Mouse (Mus musculus) kidney, adult 8-10 months (tissue): Measurements from ENCODE around the gene Gpha2.

ENCODE experiments used
- DNase-seq, 2 experiments: peaks; one replicate each; pipeline ENCODE4 v3.0.0; 2022

Gpha2 gene

GRCm38 (mm10) chr19:6242281-6242680, 16.1 kb downstream of the Gpha2 start:
- DNase-seq, result peak; percentile 54 to 64

DNA sequence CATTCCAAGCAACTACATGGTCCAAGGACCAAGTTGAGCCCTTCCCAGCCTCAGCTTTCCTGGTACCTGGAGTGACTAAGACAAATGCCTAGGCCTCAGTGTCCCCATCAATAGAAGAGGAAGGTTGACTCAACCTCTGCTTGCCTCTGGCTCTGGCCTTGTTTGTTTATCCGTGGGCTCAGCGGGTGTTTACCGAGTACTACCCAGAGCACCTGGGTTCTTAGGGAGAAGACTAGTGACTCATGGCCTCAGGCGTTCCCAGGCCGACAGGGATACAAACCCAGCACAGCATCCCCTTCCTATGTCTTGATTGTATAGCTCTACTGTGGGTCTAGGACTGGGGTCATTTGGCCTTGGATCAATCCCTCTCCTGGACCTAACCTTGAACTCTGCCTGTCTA, 17.0 kb downstream of the Gpha2 start:
- DNase-seq, result no peak

- DNase-seq, result no peak
Observed at GRCm38 (mm10) chr19:6245806-6246205, 19.6 kb downstream of the Gpha2 start.

DNA sequence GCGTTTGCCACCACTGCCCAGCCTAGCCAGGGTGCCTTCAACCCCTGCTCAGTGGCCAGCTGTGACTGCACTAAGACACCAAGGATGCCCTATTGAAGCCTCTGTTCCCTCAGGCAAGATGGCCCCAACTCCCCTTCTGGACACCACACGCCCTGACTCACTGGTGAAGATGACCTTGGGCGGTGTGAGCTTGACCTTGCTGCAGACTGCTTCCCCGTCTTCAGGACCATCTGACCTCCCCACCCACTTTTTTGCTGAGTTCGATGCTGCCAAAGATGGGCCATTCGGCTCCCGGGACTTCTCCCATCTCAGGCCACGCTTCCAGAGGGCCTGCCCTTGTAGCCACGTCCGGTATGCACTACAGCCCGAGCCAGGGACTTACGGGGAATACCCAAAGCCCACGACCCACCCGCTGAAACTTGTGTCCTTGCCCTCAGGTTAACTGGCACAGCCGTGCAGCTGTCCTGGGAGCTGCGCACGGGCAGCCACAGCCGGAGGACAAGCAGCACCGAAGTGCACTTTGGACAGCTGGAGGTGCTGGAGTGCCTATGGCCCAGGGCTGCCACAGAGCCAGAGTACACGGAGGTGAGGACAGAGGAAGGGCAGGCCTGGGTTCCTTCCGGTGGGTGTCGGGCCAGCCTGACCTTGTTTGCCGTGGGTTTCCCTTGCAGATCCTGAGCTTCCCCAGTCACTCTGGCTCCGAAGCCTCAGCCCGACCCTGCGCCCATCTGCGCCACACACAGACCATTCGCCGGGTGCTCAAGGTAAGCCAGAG, 21.5 kb downstream of the Gpha2 start:
- no peak for DNase-seq

GRCm38 (mm10) chr19:6253021-6253420, 26.8 kb downstream of the Gpha2 start:
- DNase-seq, result no peak

DNA sequence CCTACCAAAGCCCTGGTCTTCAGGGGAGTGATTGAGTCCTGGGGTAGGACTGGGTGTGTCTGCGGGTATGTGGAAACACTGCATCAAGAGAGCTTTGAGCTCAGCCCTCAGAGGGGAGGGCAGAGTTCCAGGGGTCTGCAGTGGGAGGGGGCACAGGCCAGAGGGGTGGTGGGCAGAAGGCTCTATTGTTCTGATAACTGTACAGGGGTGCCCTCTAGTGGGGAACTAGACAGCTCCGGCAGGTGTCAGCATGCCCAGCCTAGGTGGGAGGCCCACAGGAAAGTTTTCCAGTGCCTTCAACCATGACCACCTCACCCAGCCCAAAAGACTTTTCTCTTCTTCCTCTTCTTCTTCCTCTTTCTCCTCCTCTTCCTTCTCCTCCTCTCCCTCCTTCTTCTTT, 34.2 kb downstream of the Gpha2 start:
- DNase-seq, result peak in 1 of 2 experiments; percentile 43

- DNase-seq, result no peak
Observed at GRCm38 (mm10) chr19:6260946-6261345, 34.8 kb downstream of the Gpha2 start.

DNA sequence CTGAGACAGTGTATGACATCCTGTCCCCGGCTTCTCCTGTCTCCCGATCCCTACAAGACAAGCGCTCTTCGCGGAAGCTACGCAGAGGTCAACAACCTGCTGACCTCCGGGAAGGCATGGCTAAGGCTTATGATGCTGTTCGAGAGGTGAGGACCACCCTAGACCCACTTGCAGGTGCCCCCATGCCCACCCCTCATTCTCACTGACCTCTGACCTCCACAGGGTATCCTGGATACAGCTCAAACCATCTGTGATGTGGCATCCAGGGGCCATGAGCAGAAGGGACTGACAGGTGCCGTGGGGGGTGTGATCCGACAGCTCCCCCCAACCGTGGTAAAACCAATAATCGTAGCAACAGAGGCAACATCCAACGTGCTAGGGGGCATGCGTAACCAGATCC, 35.2 kb downstream of the Gpha2 start:
- no peak for DNase-seq

DNA sequence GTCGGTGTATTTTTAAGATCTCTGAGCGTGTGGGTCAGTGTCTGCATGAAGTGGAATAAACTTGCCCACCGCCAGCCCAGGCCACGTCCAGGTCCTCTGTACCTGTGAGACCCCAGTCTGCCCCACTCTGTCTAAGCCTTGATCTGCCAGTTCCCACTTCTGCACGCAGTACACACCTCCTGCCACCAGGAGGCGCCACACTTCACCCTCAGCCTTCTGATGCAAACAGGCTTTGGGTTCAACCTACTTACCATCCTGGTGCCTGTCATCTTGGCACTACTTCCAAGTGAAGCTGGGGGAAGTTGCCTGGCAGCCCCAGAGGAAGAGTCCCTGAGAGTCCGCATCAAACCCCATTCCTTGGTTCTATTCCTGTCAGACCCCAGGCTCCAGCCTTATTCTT, 36.0 kb downstream of the Gpha2 start:
- DNase-seq, result peak; percentile 68 to 85

- DNase-seq, result peak; percentile 87 to 91
Observed at GRCm38 (mm10) chr19:6262839-6263433, 36.8 kb downstream of the Gpha2 start.

GRCm38 (mm10) chr19:6264200-6264599, 38.0 kb downstream of the Gpha2 start:
- no peak for DNase-seq

DNA sequence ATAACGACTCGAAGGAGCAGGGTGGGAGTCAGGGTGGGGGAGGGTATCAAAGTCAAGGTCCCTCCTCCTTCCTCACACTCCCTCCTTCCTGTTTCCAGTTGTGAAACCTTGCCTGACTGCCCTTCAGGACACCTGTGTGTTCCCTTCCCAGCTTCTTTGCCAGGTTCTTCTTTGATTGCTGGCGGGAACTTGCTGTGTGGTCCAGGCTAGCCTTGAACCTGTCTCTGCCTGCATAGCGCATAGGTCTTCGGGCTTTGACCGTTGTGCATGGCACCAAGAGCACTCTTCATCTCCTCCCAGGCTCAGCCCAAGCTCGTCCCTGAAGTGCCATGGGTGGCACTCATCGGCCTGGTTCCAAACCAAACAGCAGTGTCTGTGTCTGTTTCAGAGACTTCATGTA, 38.8 kb downstream of the Gpha2 start:
- no peak for DNase-seq

GRCm38 (mm10) chr19:6265727-6266182, 39.6 kb downstream of the Gpha2 start:
- peak in 1 of 2 experiments; percentile 27 for DNase-seq

DNA sequence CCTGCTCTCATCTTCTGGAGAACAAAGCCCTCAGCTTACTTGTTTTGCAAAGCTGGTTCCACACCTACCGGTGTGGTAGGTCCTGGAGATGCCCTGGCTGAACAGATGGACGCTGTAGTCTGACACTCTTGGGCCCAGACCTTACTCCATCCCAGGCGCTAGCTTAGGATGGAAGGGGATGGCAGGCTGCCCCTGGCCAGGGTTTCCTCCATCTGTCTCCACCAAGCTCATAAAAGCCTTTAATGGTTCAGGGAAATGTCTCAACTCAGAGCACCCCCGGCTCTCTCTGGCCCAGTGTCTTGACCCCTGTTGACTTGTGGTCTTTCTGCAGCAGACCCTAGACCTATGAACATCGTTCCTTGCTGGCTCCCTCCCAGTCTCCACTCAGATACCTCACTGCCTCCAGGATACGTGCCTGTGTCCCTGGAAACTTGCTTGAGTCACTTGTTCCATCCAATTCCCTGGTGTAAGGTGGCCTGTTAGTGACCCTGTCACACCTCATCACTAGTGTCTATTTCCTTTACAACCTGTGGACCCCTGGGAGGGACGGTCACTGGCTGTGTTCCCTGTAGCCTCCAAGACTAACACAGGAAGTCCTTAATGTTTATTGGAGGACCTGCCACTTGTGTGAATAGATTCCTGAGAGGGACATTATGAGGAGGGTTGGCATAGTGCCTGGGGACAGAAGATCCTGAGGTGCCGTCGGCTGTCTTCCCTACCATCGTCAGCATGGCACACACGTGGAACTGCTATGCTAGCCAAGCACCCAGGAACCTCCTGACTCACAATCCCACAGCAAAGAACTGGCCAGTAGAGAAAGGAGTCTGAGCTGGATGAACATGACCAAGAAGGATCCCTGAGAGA, 41.4 kb downstream of the Gpha2 start:
- peak in 1 of 2 experiments; percentile 14 for DNase-seq

DNA sequence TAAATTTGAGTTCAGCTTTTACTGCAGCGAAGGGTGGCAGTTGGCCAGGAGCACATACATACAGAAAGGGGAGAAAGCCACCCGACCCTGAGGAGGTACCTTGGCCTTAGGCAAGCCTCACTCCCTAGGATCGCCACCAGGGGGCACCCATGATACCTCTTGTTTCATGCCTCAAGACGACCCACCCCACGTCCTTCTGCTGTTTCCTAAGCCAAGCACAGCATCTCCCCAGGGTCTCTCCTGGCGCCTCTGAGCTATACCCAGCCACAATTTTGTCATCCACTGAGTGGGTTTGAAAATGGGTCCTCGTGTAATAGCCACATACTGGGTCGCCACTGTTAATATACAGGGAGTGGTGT, 42.0 kb downstream of the Gpha2 start:
- peak; percentile 80 to 92 for DNase-seq

DNA sequence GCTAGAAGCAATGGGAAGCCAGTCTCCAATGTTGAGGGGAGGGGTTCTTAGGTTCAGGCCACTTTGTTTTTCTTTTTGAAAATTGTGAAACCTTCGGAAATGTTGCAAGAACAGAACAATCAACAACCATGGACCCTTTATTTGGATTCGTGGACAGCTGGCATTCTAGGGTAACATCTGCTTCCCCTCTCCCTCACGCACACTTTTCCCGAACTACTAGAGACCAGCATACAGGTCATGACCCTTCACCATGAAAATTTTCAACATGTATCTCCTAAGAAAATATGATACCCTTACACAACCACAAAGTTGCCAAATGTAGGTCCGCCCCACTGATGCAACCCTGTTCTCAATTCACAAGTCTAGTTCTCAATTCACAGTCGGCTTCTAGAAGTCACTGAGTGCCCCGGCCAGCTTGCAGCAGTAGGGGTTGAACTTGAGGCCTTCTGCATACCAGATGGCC, 42.5 kb downstream of the Gpha2 start:
- DNase-seq, result no peak

- peak in 1 of 2 experiments; percentile 34 for DNase-seq
Observed at GRCm38 (mm10) chr19:6269798-6270475, 43.8 kb downstream of the Gpha2 start.

DNA sequence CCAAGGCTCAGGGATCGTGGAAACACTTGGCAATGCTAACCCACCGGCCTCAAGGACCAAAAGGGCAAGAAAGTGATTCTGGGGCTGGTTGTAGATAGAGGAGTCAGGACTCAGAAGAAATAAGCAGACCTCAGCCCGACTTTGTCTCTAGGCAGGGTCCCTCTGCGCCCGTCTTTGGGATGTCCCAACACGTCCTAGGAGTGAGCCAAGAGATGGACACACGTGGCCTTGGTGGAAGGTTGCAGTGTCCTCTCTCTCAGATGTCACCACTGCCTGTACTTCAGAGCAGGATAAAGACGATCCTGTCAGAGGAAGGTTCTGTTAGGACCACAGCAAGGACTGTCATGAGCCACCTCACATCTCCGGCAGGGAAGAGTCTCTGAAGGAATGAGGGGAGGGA, 44.5 kb downstream of the Gpha2 start:
- no peak for DNase-seq

- DNase-seq, result peak; percentile 60 to 63
Observed at GRCm38 (mm10) chr19:6271206-6271605, 45.0 kb downstream of the Gpha2 start.

- DNase-seq, result peak; percentile 75 to 87
Observed at GRCm38 (mm10) chr19:6272053-6272452, 45.9 kb downstream of the Gpha2 start.

DNA sequence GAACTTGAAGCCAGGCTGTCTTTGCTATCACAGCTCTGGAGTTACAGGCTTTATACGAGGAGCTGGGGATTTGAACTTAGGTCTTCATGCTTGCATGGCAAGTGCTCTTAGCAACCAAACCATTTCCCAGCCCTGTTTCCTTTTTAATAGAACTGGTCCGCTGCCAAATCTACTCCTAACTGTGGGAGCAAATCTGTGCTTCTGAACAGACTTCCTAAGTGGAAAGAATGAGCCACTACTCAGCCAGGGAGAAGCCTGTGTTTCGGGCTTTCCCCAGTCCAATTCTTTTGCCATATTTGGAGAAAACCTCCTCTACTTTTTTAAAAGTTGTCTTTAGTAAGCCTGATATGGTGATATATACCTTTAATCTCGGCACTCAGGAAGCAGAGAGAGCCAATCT, 46.6 kb downstream of the Gpha2 start:
- DNase-seq, result peak in 1 of 2 experiments; percentile 28

GRCm38 (mm10) chr19:6273592-6273991, 47.4 kb downstream of the Gpha2 start:
- DNase-seq, result no peak
